Mouse (Mus musculus): Measurements from ENCODE around the gene Def6. TPM values are rescaled to one million over a fixed set of nuclear protein-coding genes. Genes with fewer than 3 reads are reported as not detected.

Gene Def6
- polyA plus RNA-seq, 1 experiment from 2014 or later = 9.0 TPM

- Histone ChIP-seq H3K9ac (replicated peaks) (no peak overlapping the region), H3K27me3 (ENCODE audit: insufficient read depth, low read length) (no peaks in the 10 kb centered on the region), H3K4me3 (ENCODE audit: low read depth, low read length) (no peak overlapping the region), H3K9me3 (ENCODE audit: low read length) (no peaks in the 10 kb centered on the region), H3K27ac (ENCODE audit: low read depth) (no peak overlapping the region), H3K4me2 (ENCODE audit: low read depth, low read length) (no peak overlapping the region), H3K4me1 (ENCODE audit: insufficient read depth) (peaks cover 2% of the 10 kb centered on the region; the same call in 1 of the 2 replicates), H3K36me3 (replicated peaks; ENCODE audit: insufficient read depth, low read length) (peaks cover 16% of the 10 kb centered on the region)
- TF ChIP-seq EP300 (IDR thresholded peaks at IDR 0.05; ENCODE audit: low read depth) = no peak
- peak; percentile 96 for TF ChIP-seq CTCF (IDR thresholded peaks at IDR 0.05; ENCODE audit: low read depth)
- ATAC-seq (no peak), DNase-seq (peak; percentile 73)
- WGBS (ENCODE audit: insufficient replicate concordance) = 38% methylated on average over 14 of the region's 14 CpGs
These were observed 3.4 kb upstream of the Def6 start for GRCm38 (mm10) chr17:28204052-28204720.

- ATAC-seq (no peak), DNase-seq (no peak)
- Histone ChIP-seq H3K4me2 (ENCODE audit: low read depth, low read length) (no peak overlapping the region), H3K4me3 (ENCODE audit: low read depth, low read length) (no peak overlapping the region), H3K36me3 (replicated peaks; ENCODE audit: insufficient read depth, low read length) (peaks cover 8% of the 10 kb centered on the region), H3K27me3 (ENCODE audit: insufficient read depth, low read length) (no peaks in the 10 kb centered on the region), H3K27ac (ENCODE audit: low read depth) (no peak overlapping the region), H3K9ac (replicated peaks) (no peak overlapping the region), H3K9me3 (ENCODE audit: low read length) (no peaks in the 10 kb centered on the region), H3K4me1 (ENCODE audit: insufficient read depth) (peaks cover 5% of the 10 kb centered on the region; the same call in 1 of the 2 replicates)
- no peak for TF ChIP-seq CTCF (IDR thresholded peaks at IDR 0.05; ENCODE audit: low read depth)
- no peak for TF ChIP-seq EP300 (IDR thresholded peaks at IDR 0.05; ENCODE audit: low read depth)
- WGBS (ENCODE audit: insufficient replicate concordance) = 77% methylated on average over 8 of the region's 8 CpGs
These were observed 2.1 kb upstream of the Def6 start for GRCm38 (mm10) chr17:28205443-28205842.

- Histone ChIP-seq H3K27ac (ENCODE audit: low read depth) (peak overlapping the region; percentile 93), H3K36me3 (replicated peaks; ENCODE audit: insufficient read depth, low read length) (peaks cover 4% of the 10 kb centered on the region; the same call in 1 of the 2 replicates), H3K4me3 (ENCODE audit: low read depth, low read length) (no peak overlapping the region), H3K9ac (replicated peaks) (peak overlapping the region; percentile 72), H3K4me1 (ENCODE audit: insufficient read depth) (peaks cover 5% of the 10 kb centered on the region; the same call in 1 of the 2 replicates), H3K4me2 (ENCODE audit: low read depth, low read length) (peak overlapping the region; percentile 72), H3K9me3 (ENCODE audit: low read length) (no peaks in the 10 kb centered on the region), H3K27me3 (ENCODE audit: insufficient read depth, low read length) (no peaks in the 10 kb centered on the region)
- DNase-seq (no peak), ATAC-seq (peak; percentile 5; the same call in 1 of the 2 replicates)
- TF ChIP-seq EP300 (IDR thresholded peaks at IDR 0.05; ENCODE audit: low read depth) (no peak), CTCF (IDR thresholded peaks at IDR 0.05; ENCODE audit: low read depth) (no peak)
- WGBS (ENCODE audit: insufficient replicate concordance) = 41% methylated on average over 8 of the region's 8 CpGs
These were observed 486 bp upstream of the Def6 start for GRCm38 (mm10) chr17:28207092-28207491.

GRCm38 (mm10) chr17:28208314-28208612, 685 bp downstream of the Def6 start:
- Histone ChIP-seq H3K36me3 (replicated peaks; ENCODE audit: insufficient read depth, low read length) (no peaks in the 10 kb centered on the region), H3K27ac (ENCODE audit: low read depth) (peak overlapping the region; percentile 93), H3K9ac (replicated peaks) (peak overlapping the region; percentile 72), H3K4me1 (ENCODE audit: insufficient read depth) (peaks cover 5% of the 10 kb centered on the region; the same call in 1 of the 2 replicates), H3K4me3 (ENCODE audit: low read depth, low read length) (peak overlapping the region; percentile 57), H3K4me2 (ENCODE audit: low read depth, low read length) (peak overlapping the region; percentile 72), H3K27me3 (ENCODE audit: insufficient read depth, low read length) (no peaks in the 10 kb centered on the region), H3K9me3 (ENCODE audit: low read length) (no peaks in the 10 kb centered on the region)
- DNase-seq = no peak
- ATAC-seq = no peak
- TF ChIP-seq EP300 (IDR thresholded peaks at IDR 0.05; ENCODE audit: low read depth) (no peak), CTCF (IDR thresholded peaks at IDR 0.05; ENCODE audit: low read depth) (no peak)
- 33% methylated on average over 8 of the region's 8 CpGs for WGBS (ENCODE audit: insufficient replicate concordance)

- WGBS (ENCODE audit: insufficient replicate concordance) = 35% methylated on average over 4 of the region's 4 CpGs
- Histone ChIP-seq H3K27me3 (ENCODE audit: insufficient read depth, low read length) (no peaks in the 10 kb centered on the region), H3K27ac (ENCODE audit: low read depth) (peak overlapping the region; percentile 93), H3K4me1 (ENCODE audit: insufficient read depth) (peaks cover 5% of the 10 kb centered on the region; the same call in 1 of the 2 replicates), H3K4me2 (ENCODE audit: low read depth, low read length) (peak overlapping the region; percentile 72), H3K36me3 (replicated peaks; ENCODE audit: insufficient read depth, low read length) (no peaks in the 10 kb centered on the region), H3K4me3 (ENCODE audit: low read depth, low read length) (peak overlapping the region; percentile 57), H3K9ac (replicated peaks) (0 out of 2 replicates have a peak overlapping the region, but pooled peaks have one; percentile 26), H3K9me3 (ENCODE audit: low read length) (no peaks in the 10 kb centered on the region)
- TF ChIP-seq CTCF (IDR thresholded peaks at IDR 0.05; ENCODE audit: low read depth) (0 out of 2 replicates have a peak, but pooled peaks have one; percentile 3), EP300 (IDR thresholded peaks at IDR 0.05; ENCODE audit: low read depth) (no peak)
- ATAC-seq (no peak), DNase-seq (no peak)
These were observed 2.0 kb downstream of the Def6 start for GRCm38 (mm10) chr17:28209457-28210110.

GRCm38 (mm10) chr17:28211921-28212341, 4.4 kb downstream of the Def6 start:
- TF ChIP-seq CTCF (IDR thresholded peaks at IDR 0.05; ENCODE audit: low read depth) = no peak
- TF ChIP-seq EP300 (IDR thresholded peaks at IDR 0.05; ENCODE audit: low read depth) = no peak
- no peaks in the 10 kb centered on the region for H3K9me3 ChIP-seq (ENCODE audit: low read length)
- no peak for ATAC-seq

More at GRCm38 (mm10) chr17:28211921-28212341, 4.4 kb downstream of the Def6 start:
- 36% methylated on average over 6 of the region's 6 CpGs for WGBS (ENCODE audit: insufficient replicate concordance)
- H3K9ac ChIP-seq (replicated peaks) = 0 out of 2 replicates have a peak overlapping the region, but pooled peaks have one; percentile 7
- H3K27me3 ChIP-seq (ENCODE audit: insufficient read depth, low read length) = no peaks in the 10 kb centered on the region
- DNase-seq = no peak
- peaks cover 3% of the 10 kb centered on the region; the same call in 1 of the 2 replicates for H3K4me1 ChIP-seq (ENCODE audit: insufficient read depth)
- no peak overlapping the region for H3K27ac ChIP-seq (ENCODE audit: low read depth)
- H3K36me3 ChIP-seq (replicated peaks; ENCODE audit: insufficient read depth, low read length) = no peaks in the 10 kb centered on the region
- no peak overlapping the region for H3K4me3 ChIP-seq (ENCODE audit: low read depth, low read length)
- H3K4me2 ChIP-seq (ENCODE audit: low read depth, low read length) = peak overlapping the region; percentile 13; the same call in 1 of the 2 replicates
